ENCODE assay signal across 25 mouse cellular contexts in the genomic region with DNA sequence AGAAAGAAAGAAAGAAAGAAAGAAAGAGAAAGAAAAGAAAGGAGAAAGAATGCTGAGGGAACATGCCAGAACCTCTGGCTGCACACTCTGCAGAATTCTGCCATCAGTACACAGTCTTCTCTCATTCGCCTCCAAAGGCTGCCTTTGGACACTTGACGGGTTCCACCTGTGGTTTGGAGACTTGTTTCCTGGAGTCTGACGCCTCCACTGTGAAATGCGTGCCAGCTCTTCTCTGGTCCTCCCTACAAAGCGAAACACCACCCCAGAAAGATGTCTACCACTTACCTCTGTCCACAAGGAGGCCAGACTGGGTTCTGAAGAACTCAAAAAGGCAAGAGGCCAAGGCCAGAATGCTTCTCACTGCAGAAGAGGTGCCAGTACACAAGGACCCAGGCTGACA. TPM values are rescaled to one million over a fixed set of nuclear protein-coding genes. Genes with fewer than 3 reads are reported as not detected.
A peak's percentile ranks its signal among the peaks of the same experiment; 100 is the strongest.
DNase-seq lines count a peak whose midpoint lies in the region; ATAC-seq and TF ChIP-seq lines count a peak whose summit lies in the region.
"Had no signal": no experiment of that assay in that cellular context is flagged by ENCODE, and none has a peak within 500 bp of the region (broad histone marks: within the 10 kb centered on the region; RNA-seq: fewer than 3 reads in every experiment).

No protein-coding gene starts in this region.

- H3K4me1 ChIP-seq in heart, embryonic 11.5 days (ENCODE audit: control insufficient read depth, insufficient read depth, low read length), result no peaks in the 10 kb centered on the region
- H3K4me1 ChIP-seq in lung, postnatal 0 days (ENCODE audit: insufficient read depth, low read depth, low read length), result no peaks in the 10 kb centered on the region
- H3K4me1 ChIP-seq: forebrain, embryonic 13.5 days; hindbrain, embryonic 12.5 days had no signal

- H3K4me3 ChIP-seq in heart, embryonic 11.5 days (ENCODE audit: low read depth, low read length), result no peak overlapping the region
- H3K4me3 ChIP-seq in lung, postnatal 0 days (ENCODE audit: low read depth, low read length), result no peak overlapping the region
- H3K4me3 ChIP-seq: embryonic facial prominence, embryonic 10.5 days; forebrain, embryonic 13.5 days; hindbrain, embryonic 12.5 days had no signal

- DNase-seq in heart, adult 11 months, result peak; percentile 94
- DNase-seq in heart, postnatal 25 days (ENCODE audit: low spot score), result no peak
- peak; percentile 6 to 32 for DNase-seq in heart, postnatal 10 days
- DNase-seq in lung, postnatal 0 days (ENCODE audit: low spot score), result peak; percentile 6
- DNase-seq in lung, postnatal 25 days (ENCODE audit: low spot score), result no peak
- DNase-seq in heart, postnatal 14 days, result peak; percentile 5 to 13
- DNase-seq: adrenal gland, adult 8-10 months; adrenal gland, postnatal 36 days; B cell, adult 2 months; cerebellum, adult 2 months; cerebellum, postnatal 10 days; forebrain, postnatal 0 days; gastrocnemius, postnatal 14 days had no signal

- TF ChIP-seq CTCF in lung, postnatal 0 days (IDR thresholded peaks at IDR 0.05), result no peak

- no peak for TF ChIP-seq EP300 in lung, postnatal 0 days (IDR thresholded peaks at IDR 0.05)

- no peak overlapping the region for H3K9ac ChIP-seq in heart, embryonic 11.5 days (ENCODE audit: low read depth, low read length)
- H3K9ac ChIP-seq in lung, postnatal 0 days (replicated peaks; ENCODE audit: low read depth), result no peak overlapping the region
- H3K9ac ChIP-seq: forebrain, embryonic 13.5 days; forebrain, postnatal 0 days; hindbrain, embryonic 12.5 days had no signal

- no peak overlapping the region for H3K4me2 ChIP-seq in heart, embryonic 11.5 days
- no peak overlapping the region for H3K4me2 ChIP-seq in lung, postnatal 0 days (replicated peaks; ENCODE audit: low read depth, low read length)
- H3K4me2 ChIP-seq: forebrain, embryonic 13.5 days; hindbrain, embryonic 12.5 days had no signal

- no peaks in the 10 kb centered on the region for H3K9me3 ChIP-seq in heart, embryonic 11.5 days (replicated peaks; ENCODE audit: control insufficient read depth, low read length)
- H3K9me3 ChIP-seq in lung, postnatal 0 days (ENCODE audit: low read length), result no peaks in the 10 kb centered on the region
- H3K9me3 ChIP-seq: embryonic facial prominence, embryonic 10.5 days; forebrain, embryonic 13.5 days; G1E; hindbrain, embryonic 12.5 days had no signal

- H3K27ac ChIP-seq in heart, embryonic 11.5 days (ENCODE audit: low read depth, low read length), result no peak overlapping the region
- no peak overlapping the region for H3K27ac ChIP-seq in lung, postnatal 0 days (ENCODE audit: low read length)
- H3K27ac ChIP-seq: embryonic facial prominence, embryonic 10.5 days; forebrain, embryonic 13.5 days; hindbrain, embryonic 12.5 days had no signal

- no peak for ATAC-seq in heart, embryonic 11.5 days (replicated peaks; ENCODE audit: insufficient number of reproducible peaks, low FRiP score, low TSS enrichment)
- no peak for ATAC-seq in lung, postnatal 0 days
- ATAC-seq: CD4-positive, CD25-positive, alpha-beta regulatory T cell, adult 4 months; forebrain, embryonic 13.5 days; forebrain, postnatal 0 days; hindbrain, embryonic 16.5 days had no signal

- WGBS in heart, embryonic 11.5 days (ENCODE audit: insufficient replicate concordance), result 59% methylated on average over 5 of the region's 5 CpGs
- WGBS in lung, postnatal 0 days, result 45% methylated on average over 5 of the region's 5 CpGs

- H3K36me3 ChIP-seq in heart, embryonic 11.5 days (ENCODE audit: control insufficient read depth, insufficient read depth, low read length), result no peaks in the 10 kb centered on the region
- no peaks in the 10 kb centered on the region for H3K36me3 ChIP-seq in lung, postnatal 0 days (ENCODE audit: insufficient read depth, low read length)
- H3K36me3 ChIP-seq: embryonic facial prominence, embryonic 10.5 days; G1E; hindbrain, embryonic 12.5 days had no signal

- H3K27me3 ChIP-seq in heart, embryonic 11.5 days (ENCODE audit: control insufficient read depth, insufficient read depth, low read length), result peaks cover 17% of the 10 kb centered on the region
- H3K27me3 ChIP-seq in lung, postnatal 0 days (replicated peaks; ENCODE audit: insufficient read depth, low read length), result no peaks in the 10 kb centered on the region

- intact Hi-C loops in heart, postnatal 25 days (cut with DNase I), result no loop called here
- intact Hi-C loops in heart, postnatal 10 days (cut with DNase I), result no loop called here
- intact Hi-C loops in heart, postnatal 14 days (cut with DNase I), result no loop called here

RNA-seq across cellular contexts. Expression of gene 1700018G05Rik, which starts 8.6 kb away (rescaled TPM):
- not detected for total RNA-seq in heart, postnatal 25 days (2021)
- not detected for total RNA-seq in heart, postnatal 10 days (2021)
- polyA plus RNA-seq in heart, embryonic 11.5 days (2014; fragmentation: Nextera tagmentation; extraction: Ambion mirVana), result not detected in 2 replicates
- polyA plus RNA-seq in lung, postnatal 0 days (2015; fragmentation: Nextera tagmentation; extraction: Ambion mirVana), result not detected in 2 replicates
- not detected for total RNA-seq in heart, postnatal 14 days (2021)
- total RNA-seq: forebrain, postnatal 0 days; G1E; gastrocnemius, adult 18-20 months; gastrocnemius, postnatal 14 days; heart, postnatal 36 days had no signal
- polyA plus RNA-seq: CD4-positive, CD25-positive, alpha-beta regulatory T cell, adult 4 months; cerebellum, adult 2 months; embryonic facial prominence, embryonic 10.5 days; embryonic facial prominence, embryonic 14.5 days; forebrain, embryonic 13.5 days; forebrain, postnatal 0 days; G1E; heart, embryonic 14.5 days; hindbrain, embryonic 12.5 days; hindbrain, embryonic 16.5 days had no signal

RNA-seq across cellular contexts. Expression of gene 1700011M02Rik, which starts 28.0 kb away (rescaled TPM):
- total RNA-seq in heart, postnatal 25 days (2021), result not detected
- total RNA-seq in heart, postnatal 10 days (2021), result not detected
- not detected in 2 replicates for polyA plus RNA-seq in heart, embryonic 11.5 days (2014; fragmentation: Nextera tagmentation; extraction: Ambion mirVana)
- polyA plus RNA-seq in lung, postnatal 0 days (2015; fragmentation: Nextera tagmentation; extraction: Ambion mirVana), result not detected in 2 replicates
- total RNA-seq in heart, postnatal 14 days (2021), result not detected
- total RNA-seq: adrenal gland, adult 8-10 months; adrenal gland, postnatal 36 days; forebrain, postnatal 0 days; G1E; gastrocnemius, adult 18-20 months; gastrocnemius, postnatal 14 days; heart, postnatal 36 days had no signal
- polyA plus RNA-seq: CD4-positive, CD25-positive, alpha-beta regulatory T cell, adult 4 months; cerebellum, adult 2 months; embryonic facial prominence, embryonic 10.5 days; embryonic facial prominence, embryonic 14.5 days; forebrain, embryonic 13.5 days; forebrain, postnatal 0 days; G1E; gonadal fat pad, adult 2 months; heart, embryonic 14.5 days; hindbrain, embryonic 12.5 days; hindbrain, embryonic 16.5 days had no signal

RNA-seq across cellular contexts. Expression of gene Dmrtc1a, which starts 28.3 kb away (rescaled TPM):
- total RNA-seq in heart, postnatal 25 days (2021), result under 1 TPM in 1 of 2 experiments, not detected in 1; 0.34 TPM
- total RNA-seq in heart, postnatal 10 days (2021), result under 1 TPM in 1 of 2 experiments, not detected in 1; 0.34 TPM
- polyA plus RNA-seq in heart, embryonic 11.5 days (2014; fragmentation: Nextera tagmentation; extraction: Ambion mirVana), result 0.30 and 0.39 TPM in 2 replicates
- 0.33 and 0.38 TPM in 2 replicates for polyA plus RNA-seq in lung, postnatal 0 days (2015; fragmentation: Nextera tagmentation; extraction: Ambion mirVana)
- not detected for total RNA-seq in heart, postnatal 14 days (2021)
- total RNA-seq: G1E; gastrocnemius, adult 18-20 months; gastrocnemius, postnatal 14 days; heart, postnatal 36 days had no signal
- polyA plus RNA-seq: CD4-positive, CD25-positive, alpha-beta regulatory T cell, adult 4 months; G1E had no signal

Comparison
In these comparisons a context has a peak if more than half of its experiments do, and no peak if none do; other contexts are left out.
1. DNase-seq: peak in heart, adult 11 months (single experiment), heart, postnatal 10 days (2 of 2), lung, postnatal 0 days (single experiment) and heart, postnatal 14 days (2 of 2); none in heart, postnatal 25 days (single experiment) and lung, postnatal 25 days (single experiment).